Mouse (Mus musculus) kidney, embryonic 14.5 days (tissue): ENCODE data around the gene Hcrtr1. TPM values are rescaled to one million over a fixed set of nuclear protein-coding genes. Genes with fewer than 3 reads are reported as not detected.
A peak's percentile ranks its signal among the peaks of the same experiment; 100 is the strongest.

ENCODE experiments used
- ATAC-seq: fragments of 200-750 bp; cut with Nextera tagmentation; 2 replicates; pipeline ENCODE4 v1.8.0; 2017; ENCODE audit warnings: moderate number of reproducible peaks, mild to moderate bottlenecking, moderate TSS enrichment, moderate library complexity; ENCODE audit not compliant: low FRiP score, low TSS enrichment
- H3K27ac ChIP-seq: fragments of 300-500 bp; sonication (generic); 2 replicates; pipeline ENCODE4 v1.5.1; 2014; ENCODE audit warnings: low read depth, mild to moderate bottlenecking, low read length, moderate library complexity, mixed read lengths
- H3K27me3 ChIP-seq: fragments of 300-500 bp; sonication (generic); 2 replicates; pipeline ENCODE4 v1.6.1; 2014; ENCODE audit warnings: mild to moderate bottlenecking, low read length; ENCODE audit not compliant: control insufficient read depth, insufficient read depth
- H3K36me3 ChIP-seq: fragments of 300-500 bp; sonication (generic); 2 replicates; pipeline ENCODE4 v1.6.1; 2014; ENCODE audit warnings: low read length, mixed read lengths; ENCODE audit not compliant: control insufficient read depth, insufficient read depth
- H3K4me1 ChIP-seq: fragments of 300-500 bp; sonication (generic); 2 replicates; pipeline ENCODE4 v1.6.1; 2014; ENCODE audit warnings: low read length, mixed read lengths; ENCODE audit not compliant: control insufficient read depth, insufficient read depth
- H3K4me2 ChIP-seq: fragments of 300-500 bp; sonication (generic); replicated peaks from 2 replicates; pipeline ENCODE4 v1.6.1; 2014; ENCODE audit warnings: low read depth, mild to moderate bottlenecking, low read length
- H3K4me3 ChIP-seq: fragments of 300-500 bp; sonication (generic); 2 replicates; pipeline ENCODE4 v1.5.1; 2014; ENCODE audit warnings: mild to moderate bottlenecking, low read length
- H3K9ac ChIP-seq: fragments of 300-500 bp; sonication (generic); 2 replicates; pipeline ENCODE4 v1.6.1; 2014; ENCODE audit warnings: low read depth, mild to moderate bottlenecking, low read length, moderate library complexity
- H3K9me3 ChIP-seq: fragments of 300-500 bp; sonication (generic); 2 replicates; pipeline ENCODE4 v1.6.1; 2016; ENCODE audit warnings: low read length; ENCODE audit not compliant: control insufficient read depth
- WGBS: fragments of 180-500 bp; shearing (Covaris S2); extraction: QIAGEN DNeasy Blood & Tissue Kit; methylation state at CpG from one replicate; pipeline ENCODE4 v1.1.7; 2014; 5-methylcytosine and 5-hydroxymethylcytosine counted together
- polyA plus RNA-seq: library from polyadenylated mRNA; unstranded; fragments of >200 nt; fragmentation: Nextera tagmentation; extraction: Ambion mirVana; gene quantifications from 2 replicates; pipeline ENCODE4 v1.2.1, GENCODE M21; 2014

The Hcrtr1 gene
- polyA plus RNA-seq, 1 experiment from 2014 or later, result not detected

DNA sequence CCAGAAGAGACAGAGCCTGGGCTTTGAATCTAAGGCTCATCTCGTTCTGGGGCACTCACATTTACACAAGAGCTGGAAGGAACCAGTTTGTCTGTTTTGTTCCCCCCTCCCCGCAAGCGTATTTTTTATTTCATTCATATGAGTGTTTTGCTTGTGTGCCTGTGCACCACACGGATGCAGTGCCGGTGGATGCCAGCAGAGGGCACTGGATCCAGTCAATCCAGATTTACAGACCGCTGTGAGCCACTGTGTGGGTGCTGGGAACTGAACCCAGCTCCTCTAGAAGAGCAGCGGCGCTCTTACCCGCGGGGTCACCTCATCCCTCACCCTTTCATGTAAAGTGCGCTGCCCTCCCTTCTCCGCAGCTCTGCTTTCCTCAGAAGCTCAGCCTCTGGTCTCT lies 35.5 kb downstream of the Hcrtr1 start:
- H3K36me3 ChIP-seq, result no peaks in the 10 kb centered on the region
- 80% methylated on average over 12 of the region's 12 CpGs for WGBS
- no peak for ATAC-seq
- 0 out of 2 replicates have a peak, but pooled peaks cover 2% of the 10 kb centered on the region for H3K9me3 ChIP-seq
- no peak overlapping the region for H3K4me2 ChIP-seq
- H3K27ac ChIP-seq, result no peak overlapping the region
- no peak overlapping the region for H3K9ac ChIP-seq
- H3K4me3 ChIP-seq, result no peak overlapping the region
- H3K4me1 ChIP-seq, result peaks cover 5% of the 10 kb centered on the region; the same call in 1 of the 2 replicates
- H3K27me3 ChIP-seq, result no peaks in the 10 kb centered on the region

DNA sequence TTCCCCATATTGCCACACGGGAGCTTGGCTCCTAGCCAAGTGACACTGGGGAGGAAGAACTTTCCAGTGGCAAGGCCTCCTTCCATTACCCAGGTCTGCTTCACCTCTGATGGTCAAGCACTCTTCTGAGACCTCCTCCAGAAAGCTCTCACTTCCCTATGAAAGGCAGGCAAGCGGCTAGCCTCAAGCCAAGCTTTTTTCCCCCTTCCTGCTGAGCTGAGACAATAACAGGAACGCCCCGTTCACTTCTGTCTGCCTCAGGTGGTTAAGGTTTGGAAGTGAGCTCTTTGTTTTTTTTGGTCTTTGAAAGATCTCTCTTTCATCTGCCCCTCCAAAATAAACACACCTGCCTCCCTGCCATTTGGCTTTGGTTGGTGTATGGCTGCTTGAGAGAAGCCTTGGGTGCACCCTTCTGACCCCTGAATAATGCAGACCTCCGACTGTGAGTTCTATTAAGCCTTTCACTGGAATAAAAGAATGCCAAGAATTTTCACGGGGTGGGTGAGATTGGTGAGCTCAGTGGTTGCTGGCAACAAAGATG lies 37.0 kb downstream of the Hcrtr1 start, which contains the start of gene Pef1:
Gene Pef1 (plus strand): TSS at position 448 of the 541 bp plus-strand sequence.
- no peak within 1 kb of the TSS for H3K4me2 ChIP-seq
- no peak for ATAC-seq
- H3K9ac ChIP-seq, result no peak within 1 kb of the TSS

DNA sequence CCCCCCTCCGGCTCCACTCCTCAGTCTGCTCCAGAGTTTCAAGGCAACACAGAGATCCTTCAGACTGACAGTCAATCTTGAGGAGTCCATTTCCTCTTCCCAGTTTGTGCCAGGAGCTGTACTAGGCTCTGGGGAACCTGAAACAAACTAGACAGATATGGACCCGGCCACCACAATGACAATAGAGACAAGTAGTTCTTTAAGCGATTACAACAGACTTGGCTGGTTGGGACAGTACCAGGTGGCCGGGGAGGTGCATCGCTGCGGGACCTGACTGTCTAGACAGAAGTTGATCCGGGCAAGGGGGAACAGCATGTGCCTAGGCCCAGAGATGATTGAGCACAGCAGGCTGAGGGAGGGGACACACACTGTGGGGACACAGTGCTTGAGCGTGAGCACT lies 38.0 kb downstream of the Hcrtr1 start:
- ATAC-seq, result 0 out of 2 replicates have a peak, but pooled peaks have one; percentile 28
- 54% methylated on average over 8 of the region's 8 CpGs for WGBS
- H3K36me3 ChIP-seq, result no peaks in the 10 kb centered on the region
- no peak overlapping the region for H3K4me3 ChIP-seq
- no peak overlapping the region for H3K27ac ChIP-seq
- H3K4me1 ChIP-seq, result 0 out of 2 replicates have a peak, but pooled peaks cover 3% of the 10 kb centered on the region
- 0 out of 2 replicates have a peak, but pooled peaks cover 2% of the 10 kb centered on the region for H3K9me3 ChIP-seq
- H3K4me2 ChIP-seq, result no peak overlapping the region
- H3K27me3 ChIP-seq, result no peaks in the 10 kb centered on the region; the same call in 1 of the 2 replicates
- no peak overlapping the region for H3K9ac ChIP-seq

More for the DNA sequence above, 37.0 kb downstream of the Hcrtr1 start, which contains the start of gene Pef1:
- Histone ChIP-seq H3K27ac (no peak within 1 kb of the TSS), H3K4me3 (no peak within 1 kb of the TSS), H3K36me3 (no peaks in the 10 kb centered on the region), H3K4me1 (0 out of 2 replicates have a peak, but pooled peaks cover 3% of the 10 kb centered on the region), H3K27me3 (no peaks in the 10 kb centered on the region), H3K9me3 (0 out of 2 replicates have a peak, but pooled peaks cover 2% of the 10 kb centered on the region)
- whole genome bisulfite sequencing, result 13% methylated on average over 6 of the region's 6 CpGs

DNA sequence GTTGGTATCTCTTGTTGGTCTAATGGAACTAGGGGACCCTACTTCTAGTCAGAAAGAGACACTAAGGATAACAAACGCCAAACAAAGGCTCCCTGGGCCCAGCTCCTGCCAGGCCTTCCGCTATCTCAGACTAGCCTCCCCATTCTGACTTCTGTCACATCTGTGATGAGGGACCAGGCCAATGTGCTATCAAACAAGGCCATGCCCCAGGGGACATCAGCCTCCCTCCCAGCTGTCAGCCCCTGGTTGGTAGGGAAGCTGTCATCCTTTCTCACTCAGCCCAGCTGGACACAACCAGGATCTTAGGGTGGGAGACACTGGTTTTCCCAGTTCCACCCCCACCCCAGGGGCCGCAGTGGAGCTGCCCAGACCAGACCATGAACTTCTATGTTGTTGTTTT lies 44.0 kb downstream of the Hcrtr1 start:
- 69% methylated on average over 3 of the region's 3 CpGs for WGBS
- no peak overlapping the region for H3K4me3 ChIP-seq

DNA sequence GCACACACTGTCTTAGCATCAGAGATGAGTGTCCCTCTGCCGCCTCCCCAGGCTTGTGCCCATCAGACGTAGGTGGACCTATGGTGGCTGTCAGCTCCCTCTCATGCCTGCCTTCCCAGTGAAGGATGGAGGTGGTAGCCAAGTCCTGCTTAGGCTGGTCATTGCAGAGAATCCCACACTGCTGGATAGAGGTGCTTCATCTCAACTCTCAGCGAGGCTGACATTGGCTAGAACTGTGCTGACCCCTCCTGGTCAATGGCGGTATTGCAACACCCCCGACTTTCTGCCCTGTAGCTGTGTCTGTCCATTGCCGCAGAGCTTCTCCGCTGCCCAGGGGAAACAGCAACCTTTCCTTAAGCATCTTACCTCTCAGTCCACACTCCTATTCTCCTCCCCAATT lies 51.9 kb downstream of the Hcrtr1 start:
- Histone ChIP-seq H3K4me1 (peaks cover 8% of the 10 kb centered on the region; the same call in 1 of the 2 replicates), H3K9ac (no peak overlapping the region), H3K4me2 (no peak overlapping the region), H3K4me3 (no peak overlapping the region), H3K27me3 (no peaks in the 10 kb centered on the region; the same call in 1 of the 2 replicates), H3K36me3 (no peaks in the 10 kb centered on the region), H3K9me3 (no peaks in the 10 kb centered on the region), H3K27ac (no peak overlapping the region)
- WGBS, result 14% methylated on average over 7 of the region's 7 CpGs
- ATAC-seq, result peak; percentile 59

More for the DNA sequence above, 44.0 kb downstream of the Hcrtr1 start:
- no peaks in the 10 kb centered on the region for H3K36me3 ChIP-seq
- no peak for ATAC-seq
- H3K27me3 ChIP-seq, result no peaks in the 10 kb centered on the region; the same call in 1 of the 2 replicates
- H3K27ac ChIP-seq, result no peak overlapping the region
- H3K4me1 ChIP-seq, result no peaks in the 10 kb centered on the region
- no peak overlapping the region for H3K9ac ChIP-seq
- no peak overlapping the region for H3K4me2 ChIP-seq
- H3K9me3 ChIP-seq, result no peaks in the 10 kb centered on the region

DNA sequence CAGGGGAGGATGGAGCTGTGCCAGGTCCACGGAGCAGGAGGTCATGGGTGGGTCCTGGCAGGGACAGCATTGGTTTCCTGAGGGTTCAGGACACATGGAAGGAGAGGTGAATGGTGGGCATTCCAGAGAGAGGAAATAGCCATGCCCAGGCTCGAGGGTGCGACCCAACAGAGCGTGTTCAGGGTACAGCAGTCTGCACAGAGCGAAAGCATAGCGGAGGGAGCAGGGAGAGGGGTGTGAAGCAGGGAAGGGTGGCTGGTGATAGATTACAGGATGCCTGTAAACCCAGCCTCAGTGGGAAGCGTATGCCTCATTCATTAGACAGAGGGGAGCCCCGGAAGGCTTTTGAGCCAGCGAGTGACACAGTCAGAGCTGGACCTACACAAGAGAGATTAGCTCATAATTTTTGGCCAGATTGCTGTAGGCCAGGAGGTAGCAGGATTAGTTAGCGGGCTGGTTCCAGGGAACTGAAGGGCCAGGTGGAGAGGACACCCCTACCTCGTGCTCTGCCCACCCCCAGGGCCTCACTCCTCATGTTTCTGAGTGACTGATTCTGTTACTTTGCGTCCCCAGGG lies 53.8 kb downstream of the Hcrtr1 start:
- no peaks in the 10 kb centered on the region for H3K36me3 ChIP-seq
- no peak overlapping the region for H3K27ac ChIP-seq
- H3K9ac ChIP-seq, result no peak overlapping the region
- 67% methylated on average over 12 of the region's 12 CpGs for WGBS
- H3K4me3 ChIP-seq, result no peak overlapping the region
- H3K4me1 ChIP-seq, result peaks cover 8% of the 10 kb centered on the region; the same call in 1 of the 2 replicates
- ATAC-seq, result no peak
- no peaks in the 10 kb centered on the region; the same call in 1 of the 2 replicates for H3K27me3 ChIP-seq
- no peak overlapping the region for H3K4me2 ChIP-seq
- H3K9me3 ChIP-seq, result no peaks in the 10 kb centered on the region

DNA sequence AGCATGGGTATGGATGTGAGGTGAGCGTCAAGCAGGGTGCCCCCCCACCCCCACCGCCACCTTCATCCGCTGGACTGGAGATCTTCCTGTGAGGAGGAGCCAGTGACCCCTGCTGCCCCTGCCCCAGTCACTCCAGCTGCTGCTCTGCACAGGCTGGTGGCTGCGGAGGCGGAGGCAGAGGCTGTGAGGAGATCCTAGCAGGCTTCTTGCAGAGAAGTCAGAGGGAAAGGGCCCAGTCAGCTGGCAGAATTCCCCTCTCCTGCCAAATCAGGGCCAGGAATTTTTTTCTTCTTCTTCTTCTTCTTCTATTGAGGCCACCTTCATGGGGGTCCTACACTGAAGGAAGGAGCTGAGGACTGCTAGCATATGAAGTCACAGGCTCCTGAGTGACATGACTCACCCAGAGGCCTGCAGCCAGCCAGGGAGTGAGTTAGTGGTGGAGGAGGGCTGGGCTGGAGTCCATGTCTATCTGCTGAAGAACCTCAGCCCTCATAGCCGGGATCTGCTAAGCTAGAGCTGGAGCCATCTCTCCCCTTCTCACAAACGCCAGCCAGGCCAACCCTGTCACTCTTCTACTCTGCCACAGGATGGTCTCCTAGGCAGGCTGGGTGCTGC lies 54.7 kb downstream of the Hcrtr1 start:
- Histone ChIP-seq H3K4me2 (no peak overlapping the region), H3K4me3 (no peak overlapping the region), H3K27me3 (no peaks in the 10 kb centered on the region; the same call in 1 of the 2 replicates), H3K9ac (no peak overlapping the region), H3K9me3 (no peaks in the 10 kb centered on the region), H3K36me3 (no peaks in the 10 kb centered on the region), H3K4me1 (peaks cover 8% of the 10 kb centered on the region; the same call in 1 of the 2 replicates), H3K27ac (no peak overlapping the region)
- peak; percentile 21; the same call in 1 of the 2 replicates for ATAC-seq
- 35% methylated on average over 7 of the region's 7 CpGs for WGBS

DNA sequence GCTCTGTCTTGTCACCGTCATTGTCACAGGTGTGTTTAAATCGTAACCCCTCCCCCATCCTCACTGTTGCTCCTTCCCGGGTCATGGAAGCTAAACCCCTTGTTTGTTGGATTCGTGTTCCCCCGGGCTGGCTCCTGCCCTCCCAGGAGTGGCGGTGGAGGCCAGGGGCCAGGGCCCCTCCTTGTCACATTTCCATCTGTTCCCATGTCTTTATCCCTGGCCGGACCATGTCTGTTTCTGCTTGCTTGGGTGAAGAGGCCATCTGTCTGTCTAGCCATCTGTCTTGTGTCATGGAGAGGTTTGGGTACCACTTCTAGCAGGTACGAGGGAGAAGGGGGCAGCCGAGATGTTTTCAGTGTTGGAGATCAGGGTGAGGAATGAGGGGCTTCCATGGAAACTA lies 56.9 kb downstream of the Hcrtr1 start:
- no peak overlapping the region for H3K4me2 ChIP-seq
- H3K27me3 ChIP-seq, result peaks cover 3% of the 10 kb centered on the region; the same call in 1 of the 2 replicates
- ATAC-seq, result no peak
- no peak overlapping the region for H3K27ac ChIP-seq
- peaks cover 8% of the 10 kb centered on the region; the same call in 1 of the 2 replicates for H3K4me1 ChIP-seq
- no peak overlapping the region for H3K4me3 ChIP-seq
- H3K9me3 ChIP-seq, result no peaks in the 10 kb centered on the region
- 40% methylated on average over 9 of the region's 9 CpGs for WGBS
- H3K36me3 ChIP-seq, result no peaks in the 10 kb centered on the region
- no peak overlapping the region for H3K9ac ChIP-seq
